Mouse (Mus musculus): ENCODE measurements around the gene Asb12. TPM values are rescaled to one million over a fixed set of nuclear protein-coding genes. Genes with fewer than 3 reads are reported as not detected.

Asb12 gene
- polyA plus RNA-seq, 1 experiment from 2014 or later: 0.97 TPM

- Histone ChIP-seq H3K4me1 (ENCODE audit: control insufficient read depth, insufficient read depth, low read length) (peaks cover 9% of the 10 kb centered on the region; the same call in 1 of the 2 replicates), H3K9ac (ENCODE audit: low read length) (peak overlapping the region; percentile 72), H3K9me3 (replicated peaks; ENCODE audit: control insufficient read depth, low read length) (no peaks in the 10 kb centered on the region), H3K36me3 (ENCODE audit: control insufficient read depth, insufficient read depth, low read length) (no peaks in the 10 kb centered on the region), H3K27ac (ENCODE audit: low read length) (peak overlapping the region; percentile 91), H3K4me3 (replicated peaks; ENCODE audit: low read length) (peak overlapping the region; percentile 65), H3K27me3 (ENCODE audit: control insufficient read depth, insufficient read depth, low read length) (no peaks in the 10 kb centered on the region; the same call in 1 of the 2 replicates), H3K4me2 (ENCODE audit: low read depth, low read length) (peak overlapping the region; percentile 69)
- WGBS: 17% methylated on average over 42 of the region's 42 CpGs
- ATAC-seq (ENCODE audit: insufficient read depth, low FRiP score): peak; percentile 74
These were observed 113.7 kb downstream of the Asb12 start for GRCm38 (mm10) chrX:95443898-95444775.

DNA sequence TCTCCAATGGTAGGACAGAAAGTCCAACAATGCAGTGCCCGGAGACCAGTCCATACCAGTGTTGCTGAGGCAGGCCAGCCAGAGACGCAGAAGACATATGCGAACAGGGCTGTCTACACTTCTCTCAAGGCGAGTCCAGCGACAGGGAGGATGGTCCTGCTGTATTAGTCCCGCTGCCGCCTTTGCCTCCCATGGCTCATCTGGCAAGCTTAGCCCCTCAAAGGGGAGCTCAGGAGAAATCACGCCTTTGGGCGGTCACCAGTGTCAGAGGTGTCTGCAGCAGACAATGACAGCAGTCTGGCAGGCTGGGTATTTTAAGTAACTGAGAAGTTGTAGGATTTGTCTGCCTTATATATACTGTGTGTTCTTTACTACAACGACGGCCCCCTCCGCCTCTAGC, 114.4 kb downstream of the Asb12 start:
- Histone ChIP-seq H3K4me1 (ENCODE audit: control insufficient read depth, insufficient read depth, low read length) (peaks cover 9% of the 10 kb centered on the region; the same call in 1 of the 2 replicates), H3K4me2 (ENCODE audit: low read depth, low read length) (peak overlapping the region; percentile 69), H3K4me3 (replicated peaks; ENCODE audit: low read length) (peak overlapping the region; percentile 65), H3K27me3 (ENCODE audit: control insufficient read depth, insufficient read depth, low read length) (no peaks in the 10 kb centered on the region; the same call in 1 of the 2 replicates), H3K27ac (ENCODE audit: low read length) (peak overlapping the region; percentile 91; the same call in 1 of the 2 replicates), H3K9me3 (replicated peaks; ENCODE audit: control insufficient read depth, low read length) (no peaks in the 10 kb centered on the region), H3K9ac (ENCODE audit: low read length) (peak overlapping the region; percentile 72), H3K36me3 (ENCODE audit: control insufficient read depth, insufficient read depth, low read length) (no peaks in the 10 kb centered on the region)
- 33% methylated on average over 12 of the region's 12 CpGs for WGBS
- ATAC-seq (ENCODE audit: insufficient read depth, low FRiP score): no peak

GRCm38 (mm10) chrX:95442261-95442660, 115.5 kb downstream of the Asb12 start:
- WGBS: 33% methylated on average over 1 of the region's 1 CpGs
- no peak overlapping the region for H3K4me3 ChIP-seq (replicated peaks; ENCODE audit: low read length)

GRCm38 (mm10) chrX:95441290-95441689, 116.5 kb downstream of the Asb12 start:
- Histone ChIP-seq H3K9ac (ENCODE audit: low read length) (no peak overlapping the region), H3K4me1 (ENCODE audit: control insufficient read depth, insufficient read depth, low read length) (peaks cover 9% of the 10 kb centered on the region; the same call in 1 of the 2 replicates), H3K36me3 (ENCODE audit: control insufficient read depth, insufficient read depth, low read length) (no peaks in the 10 kb centered on the region), H3K27ac (ENCODE audit: low read length) (no peak overlapping the region), H3K4me2 (ENCODE audit: low read depth, low read length) (no peak overlapping the region), H3K4me3 (replicated peaks; ENCODE audit: low read length) (no peak overlapping the region), H3K27me3 (ENCODE audit: control insufficient read depth, insufficient read depth, low read length) (no peaks in the 10 kb centered on the region; the same call in 1 of the 2 replicates), H3K9me3 (replicated peaks; ENCODE audit: control insufficient read depth, low read length) (no peaks in the 10 kb centered on the region)
- ATAC-seq (ENCODE audit: insufficient read depth, low FRiP score): no peak

More at GRCm38 (mm10) chrX:95442261-95442660, 115.5 kb downstream of the Asb12 start:
- Histone ChIP-seq H3K36me3 (ENCODE audit: control insufficient read depth, insufficient read depth, low read length) (no peaks in the 10 kb centered on the region), H3K4me2 (ENCODE audit: low read depth, low read length) (peak overlapping the region; percentile 69), H3K9ac (ENCODE audit: low read length) (no peak overlapping the region), H3K4me1 (ENCODE audit: control insufficient read depth, insufficient read depth, low read length) (peaks cover 9% of the 10 kb centered on the region; the same call in 1 of the 2 replicates), H3K27ac (ENCODE audit: low read length) (no peak overlapping the region), H3K27me3 (ENCODE audit: control insufficient read depth, insufficient read depth, low read length) (no peaks in the 10 kb centered on the region; the same call in 1 of the 2 replicates), H3K9me3 (replicated peaks; ENCODE audit: control insufficient read depth, low read length) (no peaks in the 10 kb centered on the region)
- no peak for ATAC-seq (ENCODE audit: insufficient read depth, low FRiP score)

DNA sequence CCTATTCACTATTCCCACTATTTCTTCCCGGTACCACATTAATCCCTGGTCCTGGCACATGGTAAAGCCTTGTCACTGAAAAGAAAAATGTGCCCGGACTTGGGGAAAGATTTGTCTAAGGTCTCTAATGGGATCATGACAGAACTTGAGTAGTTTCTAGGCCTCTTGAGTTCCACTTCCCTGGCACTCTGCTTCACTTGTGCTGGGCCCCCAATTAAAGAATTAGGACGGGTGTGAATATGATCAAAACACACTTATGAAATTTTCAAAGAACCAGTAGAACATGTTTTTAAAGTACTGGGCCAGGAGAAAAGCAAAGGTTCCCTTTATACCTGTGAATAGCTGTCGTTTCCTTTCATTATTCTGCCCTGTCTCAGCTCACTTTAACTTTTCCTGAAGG, 119.3 kb downstream of the Asb12 start:
- H3K27ac ChIP-seq (ENCODE audit: low read length): no peak overlapping the region
- no peaks in the 10 kb centered on the region for H3K9me3 ChIP-seq (replicated peaks; ENCODE audit: control insufficient read depth, low read length)
- H3K4me3 ChIP-seq (replicated peaks; ENCODE audit: low read length): no peak overlapping the region
- no peaks in the 10 kb centered on the region for H3K36me3 ChIP-seq (ENCODE audit: control insufficient read depth, insufficient read depth, low read length)
- H3K4me1 ChIP-seq (ENCODE audit: control insufficient read depth, insufficient read depth, low read length): peaks cover 9% of the 10 kb centered on the region; the same call in 1 of the 2 replicates
- no peaks in the 10 kb centered on the region; the same call in 1 of the 2 replicates for H3K27me3 ChIP-seq (ENCODE audit: control insufficient read depth, insufficient read depth, low read length)
- ATAC-seq (ENCODE audit: insufficient read depth, low FRiP score): no peak
- no peak overlapping the region for H3K9ac ChIP-seq (ENCODE audit: low read length)
- 66% methylated on average over 4 of the region's 4 CpGs for WGBS
- no peak overlapping the region for H3K4me2 ChIP-seq (ENCODE audit: low read depth, low read length)

DNA sequence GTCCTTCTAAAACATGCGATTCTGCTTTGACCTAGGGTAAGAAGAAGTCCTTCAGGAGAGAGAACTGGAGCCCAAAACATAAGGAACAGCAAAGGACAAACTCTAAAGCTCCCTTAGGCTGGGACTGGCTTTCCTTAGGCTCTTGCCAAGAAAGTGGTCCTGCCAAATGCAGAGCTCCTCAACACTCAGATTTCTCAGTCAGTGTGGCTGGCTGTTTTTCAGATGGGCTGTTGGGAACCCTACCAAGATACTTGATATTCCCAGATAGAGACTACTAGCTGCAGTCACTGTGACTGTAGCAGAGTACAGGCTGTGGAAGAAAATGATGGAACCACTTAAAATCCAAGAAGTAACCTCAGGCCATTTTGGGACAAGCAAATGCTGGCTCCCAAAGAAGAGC, 120.6 kb downstream of the Asb12 start:
- Histone ChIP-seq H3K9me3 (replicated peaks; ENCODE audit: control insufficient read depth, low read length) (no peaks in the 10 kb centered on the region), H3K4me3 (replicated peaks; ENCODE audit: low read length) (no peak overlapping the region), H3K27me3 (ENCODE audit: control insufficient read depth, insufficient read depth, low read length) (no peaks in the 10 kb centered on the region; the same call in 1 of the 2 replicates), H3K4me2 (ENCODE audit: low read depth, low read length) (no peak overlapping the region), H3K36me3 (ENCODE audit: control insufficient read depth, insufficient read depth, low read length) (no peaks in the 10 kb centered on the region), H3K27ac (ENCODE audit: low read length) (no peak overlapping the region), H3K9ac (ENCODE audit: low read length) (no peak overlapping the region), H3K4me1 (ENCODE audit: control insufficient read depth, insufficient read depth, low read length) (0 out of 2 replicates have a peak, but pooled peaks cover 2% of the 10 kb centered on the region)
- WGBS: 85% methylated on average over 1 of the region's 1 CpGs
- no peak for ATAC-seq (ENCODE audit: insufficient read depth, low FRiP score)

Other genes starting within 250 kb of the Asb12 start
- gene Amer1, start 113.1 kb downstream of the Asb12 start, polyA plus RNA-seq (2015; fragmentation: Nextera tagmentation; extraction: Ambion mirVana): 11.5 and 11.7 TPM in 2 replicates
- gene Pfn5, start 117 bp upstream of the Asb12 start, polyA plus RNA-seq (2015; fragmentation: Nextera tagmentation; extraction: Ambion mirVana): not detected in 2 replicates
- gene Zc4h2, start 100.5 kb upstream of the Asb12 start, polyA plus RNA-seq (2015; fragmentation: Nextera tagmentation; extraction: Ambion mirVana): 12.8 and 13.3 TPM in 2 replicates
- gene Zc3h12b, start 153.7 kb upstream of the Asb12 start, polyA plus RNA-seq (2015; fragmentation: Nextera tagmentation; extraction: Ambion mirVana): 2.0 and 2.1 TPM in 2 replicates

Data from stomach, embryonic 16.5 days (tissue).